Mouse (Mus musculus) heart, adult 2 months (tissue): ENCODE data around the gene Fgfr2. TPM values are rescaled to one million over a fixed set of nuclear protein-coding genes. Genes with fewer than 3 reads are reported as not detected.

Experiments used
- DNase-seq, 2 experiments: peaks; one replicate each; pipeline ENCODE4 v3.0.0; 2021
- H3K27ac ChIP-seq: fragments of 200-600 bp; 2 replicates; pipeline ENCODE4 v1.8.1; 2022
- H3K27me3 ChIP-seq: fragments of 200-500 bp; 2 replicates; pipeline ENCODE4 v1.6.1; 2012; ENCODE audit warnings: mild to moderate bottlenecking, low read length, inconsistent platforms, mixed read lengths; ENCODE audit not compliant: control insufficient read depth, insufficient read depth
- H3K36me3 ChIP-seq: fragments of 200-500 bp; 2 replicates; pipeline ENCODE4 v1.6.1; 2012; ENCODE audit warnings: low read length, inconsistent platforms; ENCODE audit not compliant: control insufficient read depth, insufficient read depth
- H3K4me1 ChIP-seq: fragments of 200-500 bp; 2 replicates; pipeline ENCODE4 v1.6.1; 2011; ENCODE audit warnings: low read length; ENCODE audit not compliant: control insufficient read depth, insufficient read depth
- H3K4me3 ChIP-seq: fragments of 200-600 bp; 2 replicates; pipeline ENCODE4 v1.8.1; 2022
- H3K79me2 ChIP-seq: fragments of 200-500 bp; replicated peaks from 2 replicates; pipeline ENCODE4 v1.6.1; 2012; ENCODE audit warnings: mild to moderate bottlenecking, inconsistent platforms, low read length, moderate library complexity, mixed read lengths; ENCODE audit not compliant: control insufficient read depth, insufficient read depth
- H3K9ac ChIP-seq: fragments of 200-500 bp; 2 replicates; pipeline ENCODE4 v1.6.1; 2012; ENCODE audit warnings: low read depth, mild to moderate bottlenecking, control low read depth, inconsistent platforms, low read length, mixed read lengths
- CTCF ChIP-seq: fragments of 200-600 bp; IDR thresholded peaks from 2 replicates; pipeline ENCODE4 v1.8.1; 2022; ENCODE audit warnings: antibody characterized with exemption, mild to moderate bottlenecking, moderate library complexity
- EP300 ChIP-seq: fragments of 200-500 bp; IDR thresholded peaks from 2 replicates; pipeline ENCODE4 v1.6.1; 2011; ENCODE audit warnings: low read depth, low read length, control low read depth; ENCODE audit not compliant: insufficient read depth
- POLR2A ChIP-seq: fragments of 200-500 bp; IDR thresholded peaks from 2 replicates; pipeline ENCODE4 v1.6.1; 2011; ENCODE audit warnings: mild to moderate bottlenecking, low read depth, low read length, control low read depth; ENCODE audit not compliant: insufficient read depth
- WGBS: fragments of 180-500 bp; shearing (Covaris S2); methylation state at CpG from one replicate; pipeline ENCODE4 v1.1.7; 2018; 5-methylcytosine and 5-hydroxymethylcytosine counted together
- intact Hi-C: fragments of 180-260 bp; cut with DNase I; formaldehyde crosslinking; loops from one replicate; pipeline ENCODE4 v1.15.1; 2025
- polyA plus RNA-seq: library from polyadenylated mRNA; depleted of rRNA; stranded (reverse); fragments of >200 nt; gene quantifications from 2 replicates; pipeline ENCODE4 v1.2.3, GENCODE M21; 2012
- total RNA-seq, 2 experiments: library from RNA; stranded (reverse); gene quantifications; 2 replicates each; pipeline ENCODE4 v1.2.3; 2021

Fgfr2 gene
- total and polyA plus RNA-seq, 3 experiments, result 1.1 to 2.0 (median 1.3) TPM

GRCm38 (mm10) chr7:132349075-132349572 lies 774.0 kb downstream of the Fgfr2 start:
- Histone ChIP-seq H3K36me3 (no peaks in the 10 kb centered on the region), H3K9ac (no peak overlapping the region), H3K4me1 (peaks cover 3% of the 10 kb centered on the region; the same call in 1 of the 2 replicates), H3K27me3 (no peaks in the 10 kb centered on the region), H3K27ac (no peak overlapping the region), H3K79me2 (no peaks in the 10 kb centered on the region), H3K4me3 (no peak overlapping the region)
- intact Hi-C loops, result no loop called here
- 71% methylated on average over 6 of the region's 6 CpGs for WGBS
- TF ChIP-seq EP300 (no peak), POLR2A (no peak), CTCF (no peak)
- DNase-seq, result no peak

GRCm38 (mm10) chr7:132347273-132348045 lies 775.7 kb downstream of the Fgfr2 start:
- intact Hi-C loops, result no loop called here
- Histone ChIP-seq H3K79me2 (no peaks in the 10 kb centered on the region), H3K27me3 (no peaks in the 10 kb centered on the region), H3K4me3 (no peak overlapping the region), H3K9ac (no peak overlapping the region), H3K36me3 (no peaks in the 10 kb centered on the region), H3K4me1 (peaks cover 3% of the 10 kb centered on the region; the same call in 1 of the 2 replicates), H3K27ac (peak overlapping the region; percentile 67)
- WGBS, result 40% methylated on average over 9 of the region's 9 CpGs
- no peak for DNase-seq
- no peak for TF ChIP-seq POLR2A
- no peak for TF ChIP-seq CTCF
- 0 out of 2 replicates have a peak, but pooled peaks have one; percentile 13 for TF ChIP-seq EP300

GRCm38 (mm10) chr7:132345526-132346070 lies 777.6 kb downstream of the Fgfr2 start:
- 75% methylated on average over 5 of the region's 5 CpGs for WGBS
- Histone ChIP-seq H3K9ac (no peak overlapping the region), H3K36me3 (no peaks in the 10 kb centered on the region), H3K27me3 (no peaks in the 10 kb centered on the region), H3K79me2 (no peaks in the 10 kb centered on the region), H3K27ac (no peak overlapping the region), H3K4me1 (peaks cover 3% of the 10 kb centered on the region; the same call in 1 of the 2 replicates), H3K4me3 (no peak overlapping the region)
- no peak for TF ChIP-seq EP300
- TF ChIP-seq CTCF, result no peak
- no peak for TF ChIP-seq POLR2A
- no peak for DNase-seq
- intact Hi-C loops, result no loop called here

GRCm38 (mm10) chr7:132344606-132345005 lies 778.5 kb downstream of the Fgfr2 start:
- intact Hi-C loops, result no loop called here
- peaks cover 7% of the 10 kb centered on the region for H3K4me1 ChIP-seq
- no peak for DNase-seq
- TF ChIP-seq CTCF (no peak), EP300 (no peak), POLR2A (no peak)
- WGBS, result 49% methylated on average over 4 of the region's 4 CpGs
- no peaks in the 10 kb centered on the region for H3K36me3 ChIP-seq
- H3K79me2 ChIP-seq, result no peaks in the 10 kb centered on the region
- no peak overlapping the region for H3K4me3 ChIP-seq
- H3K27me3 ChIP-seq, result no peaks in the 10 kb centered on the region
- H3K9ac ChIP-seq, result no peak overlapping the region
- no peak overlapping the region for H3K27ac ChIP-seq

- Histone ChIP-seq H3K79me2 (no peaks in the 10 kb centered on the region), H3K27me3 (no peaks in the 10 kb centered on the region), H3K36me3 (no peaks in the 10 kb centered on the region), H3K27ac (no peak overlapping the region), H3K4me3 (no peak overlapping the region), H3K4me1 (peaks cover 10% of the 10 kb centered on the region), H3K9ac (no peak overlapping the region)
- intact Hi-C loops, result no loop called here
- no peak for TF ChIP-seq EP300
- TF ChIP-seq POLR2A, result no peak
- TF ChIP-seq CTCF, result no peak
- DNase-seq, result no peak
- 94% methylated on average over 2 of the region's 2 CpGs for whole genome bisulfite sequencing
Measured at GRCm38 (mm10) chr7:132343900-132344299, 779.2 kb downstream of the Fgfr2 start.

GRCm38 (mm10) chr7:132343146-132343545 lies 780.0 kb downstream of the Fgfr2 start:
- Histone ChIP-seq H3K9ac (no peak overlapping the region), H3K4me3 (no peak overlapping the region), H3K4me1 (peaks cover 13% of the 10 kb centered on the region), H3K79me2 (no peaks in the 10 kb centered on the region), H3K36me3 (no peaks in the 10 kb centered on the region), H3K27ac (no peak overlapping the region), H3K27me3 (no peaks in the 10 kb centered on the region)
- 93% methylated on average over 2 of the region's 2 CpGs for WGBS
- TF ChIP-seq CTCF (no peak), EP300 (no peak), POLR2A (no peak)
- DNase-seq, result no peak
- intact Hi-C loops, result no loop called here
